Mouse (Mus musculus) brain, embryonic 14.5 days (tissue): ENCODE measurements around the gene Pou6f1. TPM values are rescaled to one million over a fixed set of nuclear protein-coding genes. Genes with fewer than 3 reads are reported as not detected.
"Not testable (repeated sequence)": the region's sequence is repeated elsewhere in the genome, so short reads cannot be mapped to it uniquely, and the experiment has no call there.

Experiments used
- DNase-seq: peaks from one replicate; pipeline ENCODE4 v3.0.0-alpha.2; 2011; ENCODE audit warnings: low read depth
- CTCF ChIP-seq: fragments of 200-500 bp; IDR thresholded peaks from 2 replicates; pipeline ENCODE4 v1.5.1; 2012; ENCODE audit warnings: inconsistent platforms, mild to moderate bottlenecking, moderate library complexity, borderline replicate concordance; ENCODE audit not compliant: insufficient read depth, insufficient read length; ENCODE audit errors: extremely low read depth
- POLR2A ChIP-seq: fragments of 200-500 bp; IDR thresholded peaks from 2 replicates; pipeline ENCODE4 v1.6.1; 2012; ENCODE audit warnings: mild to moderate bottlenecking, inconsistent platforms, borderline replicate concordance; ENCODE audit not compliant: poor library complexity, insufficient read depth, insufficient read length, severe bottlenecking; ENCODE audit errors: extremely low read depth
- polyA plus RNA-seq: library from polyadenylated mRNA; depleted of rRNA; stranded (reverse); fragments of >200 nt; gene quantifications from 2 replicates; pipeline ENCODE4 v1.2.3, GENCODE M21; 2012

The Pou6f1 gene
- polyA plus RNA-seq, 1 experiment = 120 TPM

GRCm38 (mm10) chr15:100566531-100566930 is 33.3 kb downstream of the Pou6f1 start:
- DNase-seq = no peak
- TF ChIP-seq CTCF = no peak
- TF ChIP-seq POLR2A = no peak

- no peak for TF ChIP-seq CTCF
- TF ChIP-seq POLR2A = no peak
- DNase-seq = no peak
Measured at GRCm38 (mm10) chr15:100557705-100558433, 41.9 kb downstream of the Pou6f1 start.

- no peak for TF ChIP-seq POLR2A
- TF ChIP-seq CTCF = no peak
- no peak for DNase-seq
Measured at GRCm38 (mm10) chr15:100556378-100556777, 43.4 kb downstream of the Pou6f1 start.

- TF ChIP-seq POLR2A (no peak), CTCF (no peak)
- no peak for DNase-seq
Measured at GRCm38 (mm10) chr15:100555965-100556364, 43.8 kb downstream of the Pou6f1 start.

- DNase-seq = peak; percentile 99
- TF ChIP-seq CTCF (no peak), POLR2A (peak; percentile 66; the same call in 1 of the 2 replicates)
Measured at GRCm38 (mm10) chr15:100551326-100552307, 48.2 kb downstream of the Pou6f1 start, which contains the start of gene Tfcp2. TSS of gene Tfcp2 (minus strand) at chr15:100552008.

- no peak for TF ChIP-seq CTCF
- no peak for TF ChIP-seq POLR2A
- DNase-seq = peak; percentile 6
Measured at GRCm38 (mm10) chr15:100550280-100550679, 49.5 kb downstream of the Pou6f1 start.

- DNase-seq = not testable (repeated sequence)
Measured at GRCm38 (mm10) chr15:100543651-100544030, 56.1 kb downstream of the Pou6f1 start.

- DNase-seq = not testable (repeated sequence)
Measured at GRCm38 (mm10) chr15:100542876-100543650, 56.7 kb downstream of the Pou6f1 start.

GRCm38 (mm10) chr15:100541426-100541825 is 58.4 kb downstream of the Pou6f1 start:
- DNase-seq = no peak
- TF ChIP-seq CTCF = no peak
- TF ChIP-seq POLR2A = no peak

- DNase-seq = not testable (repeated sequence)
Measured at GRCm38 (mm10) chr15:100541001-100541400, 58.8 kb downstream of the Pou6f1 start.

GRCm38 (mm10) chr15:100539411-100539810 is 60.4 kb downstream of the Pou6f1 start:
- no peak for TF ChIP-seq POLR2A
- TF ChIP-seq CTCF = no peak
- DNase-seq = no peak
